Mouse (Mus musculus) midbrain, embryonic 11.5 days (tissue): Measurements from ENCODE around the gene Rptor. TPM values are rescaled to one million over a fixed set of nuclear protein-coding genes. Genes with fewer than 3 reads are reported as not detected.

ENCODE experiments used
- ATAC-seq: fragments of 200-750 bp; cut with Nextera tagmentation; 2 replicates; pipeline ENCODE4 v1.8.0; 2017; ENCODE audit warnings: moderate TSS enrichment, moderate library complexity; ENCODE audit not compliant: low FRiP score
- DNase-seq: peaks from one replicate; pipeline ENCODE4 v3.0.0; 2015; ENCODE audit warnings: low spot score; ENCODE audit errors: missing footprints
- H3K27ac ChIP-seq: fragments of 300-500 bp; sonication (generic); 2 replicates; pipeline ENCODE4 v1.5.1; 2014; ENCODE audit warnings: low read depth, low read length
- H3K27me3 ChIP-seq: fragments of 300-500 bp; sonication (generic); 2 replicates; pipeline ENCODE4 v1.6.1; 2014; ENCODE audit warnings: mild to moderate bottlenecking, low read length, moderate library complexity, mixed read lengths; ENCODE audit not compliant: control insufficient read depth, insufficient read depth
- H3K36me3 ChIP-seq: fragments of 300-500 bp; sonication (generic); 2 replicates; pipeline ENCODE4 v1.6.1; 2014; ENCODE audit warnings: mild to moderate bottlenecking, low read length, moderate library complexity, mixed read lengths; ENCODE audit not compliant: control insufficient read depth, insufficient read depth
- H3K4me1 ChIP-seq: fragments of 300-500 bp; sonication (generic); 2 replicates; pipeline ENCODE4 v1.6.1; 2014; ENCODE audit warnings: low read length; ENCODE audit not compliant: control insufficient read depth, insufficient read depth
- H3K4me2 ChIP-seq: fragments of 300-500 bp; sonication (generic); 2 replicates; pipeline ENCODE4 v1.6.1; 2014; ENCODE audit warnings: mild to moderate bottlenecking, moderate library complexity
- H3K4me3 ChIP-seq: fragments of 300-500 bp; sonication (generic); 2 replicates; pipeline ENCODE4 v1.5.1; 2014; ENCODE audit warnings: low read depth, low read length
- H3K9ac ChIP-seq: fragments of 300-500 bp; sonication (generic); 2 replicates; pipeline ENCODE4 v1.6.1; 2014; ENCODE audit warnings: low read length
- H3K9me3 ChIP-seq: fragments of 300-500 bp; sonication (generic); 2 replicates; pipeline ENCODE4 v1.6.1; 2016; ENCODE audit warnings: low read length; ENCODE audit not compliant: control insufficient read depth
- WGBS: fragments of 180-500 bp; shearing (Covaris S2); extraction: QIAGEN DNeasy Blood & Tissue Kit; methylation state at CpG from one replicate; pipeline ENCODE4 v1.1.7; 2014; 5-methylcytosine and 5-hydroxymethylcytosine counted together
- polyA plus RNA-seq: library from polyadenylated mRNA; unstranded; fragments of >200 nt; fragmentation: Nextera tagmentation; extraction: Ambion mirVana; gene quantifications from 2 replicates; pipeline ENCODE4 v1.2.1, GENCODE M21; 2014

Gene Rptor
- polyA plus RNA-seq, 1 experiment from 2014 or later, result 11.1 TPM

- H3K4me1 ChIP-seq, result no peaks in the 10 kb centered on the region
- H3K9ac ChIP-seq, result no peak overlapping the region
- no peaks in the 10 kb centered on the region for H3K9me3 ChIP-seq
- H3K27ac ChIP-seq, result no peak overlapping the region
- H3K4me3 ChIP-seq, result no peak overlapping the region
- peak; percentile 53 for DNase-seq
- H3K4me2 ChIP-seq, result no peak overlapping the region
- no peaks in the 10 kb centered on the region for H3K27me3 ChIP-seq
- ATAC-seq, result no peak
- H3K36me3 ChIP-seq, result peaks cover 8% of the 10 kb centered on the region
- WGBS, result 81% methylated on average over 6 of the region's 6 CpGs
These were observed 291.9 kb downstream of the Rptor start for GRCm38 (mm10) chr11:119894634-119895033.

GRCm38 (mm10) chr11:119897041-119897440 lies 294.3 kb downstream of the Rptor start:
- no peak overlapping the region for H3K4me2 ChIP-seq
- no peak overlapping the region for H3K4me3 ChIP-seq
- peaks cover 5% of the 10 kb centered on the region; the same call in 1 of the 2 replicates for H3K36me3 ChIP-seq
- 88% methylated on average over 9 of the region's 9 CpGs for WGBS
- no peak overlapping the region for H3K9ac ChIP-seq
- DNase-seq (peak; percentile 49), ATAC-seq (no peak)
- no peaks in the 10 kb centered on the region for H3K4me1 ChIP-seq
- H3K9me3 ChIP-seq, result no peaks in the 10 kb centered on the region
- no peaks in the 10 kb centered on the region for H3K27me3 ChIP-seq
- H3K27ac ChIP-seq, result no peak overlapping the region

GRCm38 (mm10) chr11:119898976-119899375 lies 296.3 kb downstream of the Rptor start:
- Histone ChIP-seq H3K27me3 (no peaks in the 10 kb centered on the region), H3K27ac (no peak overlapping the region), H3K9me3 (no peaks in the 10 kb centered on the region), H3K36me3 (peaks cover 5% of the 10 kb centered on the region; the same call in 1 of the 2 replicates), H3K9ac (no peak overlapping the region), H3K4me1 (no peaks in the 10 kb centered on the region), H3K4me2 (no peak overlapping the region), H3K4me3 (no peak overlapping the region)
- DNase-seq (peak; percentile 59), ATAC-seq (no peak)
- 87% methylated on average over 11 of the region's 11 CpGs for WGBS

- H3K4me3 ChIP-seq, result no peak overlapping the region
- 84% methylated on average over 4 of the region's 4 CpGs for WGBS
- peak; percentile 72 for DNase-seq
- H3K9ac ChIP-seq, result no peak overlapping the region
- H3K4me2 ChIP-seq, result no peak overlapping the region
- peaks cover 5% of the 10 kb centered on the region; the same call in 1 of the 2 replicates for H3K36me3 ChIP-seq
- no peaks in the 10 kb centered on the region for H3K27me3 ChIP-seq
- no peak for ATAC-seq
- no peaks in the 10 kb centered on the region for H3K4me1 ChIP-seq
- no peaks in the 10 kb centered on the region for H3K9me3 ChIP-seq
- no peak overlapping the region for H3K27ac ChIP-seq
These were observed 298.5 kb downstream of the Rptor start for GRCm38 (mm10) chr11:119901174-119901573.

- ATAC-seq (no peak), DNase-seq (peak; percentile 80)
- Histone ChIP-seq H3K4me3 (no peak overlapping the region), H3K4me2 (no peak overlapping the region), H3K27ac (no peak overlapping the region), H3K9ac (no peak overlapping the region), H3K36me3 (peaks cover 2% of the 10 kb centered on the region; the same call in 1 of the 2 replicates), H3K4me1 (no peaks in the 10 kb centered on the region), H3K9me3 (no peaks in the 10 kb centered on the region), H3K27me3 (no peaks in the 10 kb centered on the region)
- 72% methylated on average over 4 of the region's 4 CpGs for WGBS
These were observed 300.2 kb downstream of the Rptor start for GRCm38 (mm10) chr11:119902891-119903290.

- peak; percentile 71 for ATAC-seq
- Histone ChIP-seq H3K4me1 (no peaks in the 10 kb centered on the region), H3K27ac (no peak overlapping the region), H3K36me3 (no peaks in the 10 kb centered on the region), H3K9me3 (no peaks in the 10 kb centered on the region), H3K4me2 (no peak overlapping the region), H3K9ac (no peak overlapping the region), H3K27me3 (no peaks in the 10 kb centered on the region), H3K4me3 (no peak overlapping the region)
- peak; percentile 97 for DNase-seq
- WGBS, result 35% methylated on average over 5 of the region's 5 CpGs
These were observed 302.0 kb downstream of the Rptor start for GRCm38 (mm10) chr11:119904621-119905286.

GRCm38 (mm10) chr11:119905794-119906193 lies 303.1 kb downstream of the Rptor start:
- no peak overlapping the region for H3K9ac ChIP-seq

GRCm38 (mm10) chr11:119907006-119907650 lies 304.4 kb downstream of the Rptor start:
- Histone ChIP-seq H3K4me2 (no peak overlapping the region), H3K27ac (no peak overlapping the region), H3K4me3 (no peak overlapping the region), H3K36me3 (no peaks in the 10 kb centered on the region), H3K4me1 (no peaks in the 10 kb centered on the region), H3K9me3 (no peaks in the 10 kb centered on the region), H3K9ac (no peak overlapping the region), H3K27me3 (no peaks in the 10 kb centered on the region)
- DNase-seq, result no peak
- 27% methylated on average over 7 of the region's 7 CpGs for WGBS
- no peak for ATAC-seq

More at GRCm38 (mm10) chr11:119905794-119906193, 303.1 kb downstream of the Rptor start:
- Histone ChIP-seq H3K4me2 (no peak overlapping the region), H3K27me3 (no peaks in the 10 kb centered on the region), H3K9me3 (no peaks in the 10 kb centered on the region), H3K36me3 (no peaks in the 10 kb centered on the region), H3K4me3 (no peak overlapping the region), H3K4me1 (no peaks in the 10 kb centered on the region), H3K27ac (no peak overlapping the region)
- 81% methylated on average over 5 of the region's 5 CpGs for WGBS
- peak; percentile 75 for DNase-seq
- no peak for ATAC-seq

GRCm38 (mm10) chr11:119907711-119908110 lies 305.0 kb downstream of the Rptor start:
- Histone ChIP-seq H3K4me1 (no peaks in the 10 kb centered on the region; the same call in 1 of the 2 replicates), H3K9ac (0 out of 2 replicates have a peak overlapping the region, but pooled peaks have one; percentile 18), H3K9me3 (no peaks in the 10 kb centered on the region), H3K27me3 (no peaks in the 10 kb centered on the region), H3K27ac (no peak overlapping the region), H3K4me2 (no peak overlapping the region), H3K36me3 (no peaks in the 10 kb centered on the region), H3K4me3 (no peak overlapping the region)
- DNase-seq, result no peak
- WGBS, result 43% methylated on average over 7 of the region's 7 CpGs
- ATAC-seq, result no peak
